Mouse (Mus musculus) lung, postnatal 36 days (tissue): ENCODE measurements around the gene Il1rap.

Experiments used
- DNase-seq: peaks from one replicate; pipeline ENCODE4 v3.0.0; 2022; ENCODE audit warnings: mixed read lengths

Gene Il1rap

DNA sequence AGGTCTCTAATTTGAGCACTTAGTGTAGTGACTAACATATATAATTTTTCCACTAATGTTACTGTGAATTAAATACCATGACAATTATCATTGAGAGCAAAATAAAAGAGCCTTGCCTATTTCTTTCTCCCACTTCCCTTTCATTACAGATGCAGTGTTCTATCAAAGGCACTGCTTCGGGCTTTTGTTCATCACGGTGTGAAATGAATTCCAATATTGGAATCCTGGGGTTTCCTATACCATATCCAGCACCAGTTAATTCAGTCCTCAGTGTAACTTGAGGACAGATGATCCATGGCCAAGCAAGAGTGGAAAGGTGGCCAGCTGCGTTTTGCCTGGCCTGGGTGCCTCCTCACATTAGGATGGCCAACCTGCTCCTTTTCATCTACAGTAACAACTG, 151.1 kb downstream of the Il1rap start:
- no peak for DNase-seq

DNA sequence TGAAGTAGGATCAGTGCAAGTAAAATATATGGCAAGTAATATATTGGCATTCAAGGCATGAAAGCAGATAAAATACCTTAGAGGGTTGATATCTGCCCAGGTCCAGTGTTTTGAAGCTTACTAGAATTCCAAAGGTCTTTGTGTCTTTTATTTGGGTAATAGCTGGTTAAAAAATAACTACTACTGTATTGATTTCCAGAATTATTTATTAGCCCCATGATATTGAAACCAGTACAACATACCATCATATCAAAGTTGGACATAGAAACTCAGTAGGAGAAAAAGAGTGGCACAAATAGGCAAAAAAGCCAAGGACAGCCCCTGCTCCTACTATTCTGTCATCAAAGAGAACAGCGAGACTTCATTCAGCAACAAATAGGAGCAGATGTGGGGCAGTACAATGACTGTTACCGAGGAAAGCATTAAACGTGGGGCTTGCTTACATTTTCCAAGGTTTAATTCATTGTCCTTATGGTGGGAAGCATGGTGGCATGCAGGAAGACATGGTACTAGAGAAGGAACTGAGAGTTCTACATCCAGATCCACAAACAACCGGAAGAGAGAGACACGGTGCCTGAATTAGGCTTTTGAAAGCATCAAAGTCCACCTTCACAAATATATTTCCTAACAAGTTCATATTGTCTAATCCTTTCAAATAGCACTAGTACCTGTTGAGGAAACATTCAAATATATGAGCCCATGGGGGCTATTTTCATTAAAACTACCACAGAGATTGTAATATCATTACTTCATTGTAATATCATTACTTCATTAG, 174.1 kb downstream of the Il1rap start:
- no peak for DNase-seq

DNA sequence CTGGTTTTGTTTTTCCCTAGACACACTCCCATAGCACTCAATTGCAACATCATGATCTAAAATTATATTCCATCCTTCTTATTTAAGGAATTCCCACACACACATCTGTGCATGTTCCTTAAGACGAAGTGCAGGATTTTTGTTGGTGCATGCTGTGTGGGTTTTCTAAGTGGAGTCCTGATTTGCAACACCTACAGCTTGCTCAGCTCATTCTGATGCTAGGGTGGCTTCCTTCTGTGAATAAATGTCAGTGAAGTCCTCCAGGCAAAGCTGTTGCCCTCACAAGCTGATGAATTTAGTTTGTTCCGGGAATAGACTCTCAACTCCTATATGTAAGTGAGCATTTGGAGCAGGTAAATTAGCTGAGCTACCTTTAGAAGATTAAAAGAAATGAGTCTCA, 194.5 kb downstream of the Il1rap start:
- no peak for DNase-seq

DNA sequence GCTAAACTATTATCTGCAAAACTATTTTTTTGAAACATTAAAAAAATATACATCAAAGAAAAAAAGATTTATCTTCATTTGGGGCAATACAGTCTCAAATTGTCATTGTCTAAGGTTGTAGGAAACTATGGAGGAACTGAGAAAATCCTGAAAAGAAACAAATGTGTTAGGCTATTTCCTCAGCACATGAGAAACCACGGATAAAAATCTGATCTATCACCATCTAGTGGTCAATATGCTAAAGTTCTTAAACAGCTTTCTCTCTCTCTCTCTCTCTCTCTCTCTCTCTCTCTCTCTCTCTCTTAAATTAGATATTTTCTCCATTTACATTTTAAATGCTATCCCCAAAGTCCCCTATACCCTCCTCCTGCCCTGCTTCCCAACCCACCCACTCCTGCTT, 195.6 kb downstream of the Il1rap start:
- no peak for DNase-seq
